Mouse (Mus musculus) liver, adult 2 months (tissue): Measurements from ENCODE around the gene Tex9. TPM values are rescaled to one million over a fixed set of nuclear protein-coding genes. Genes with fewer than 3 reads are reported as not detected.
A peak's percentile ranks its signal among the peaks of the same experiment; 100 is the strongest.

Experiments used
- DNase-seq: peaks from one replicate; pipeline ENCODE4 v3.0.0-alpha.2; 2011; ENCODE audit warnings: low read depth, low spot score; ENCODE audit errors: extremely low read depth
- H3K27ac ChIP-seq: fragments of 200-500 bp; replicated peaks from 2 replicates; pipeline ENCODE4 v1.5.1; 2012; ENCODE audit warnings: low read depth, mild to moderate bottlenecking, control low read depth, inconsistent platforms, low read length; ENCODE audit not compliant: insufficient read depth
- H3K27me3 ChIP-seq: fragments of 200-500 bp; 2 replicates; pipeline ENCODE4 v1.6.1; 2012; ENCODE audit warnings: mild to moderate bottlenecking, moderate library complexity, low read length, inconsistent platforms; ENCODE audit not compliant: control insufficient read depth, insufficient read depth
- H3K36me3 ChIP-seq: fragments of 200-500 bp; 2 replicates; pipeline ENCODE4 v1.6.1; 2012; ENCODE audit warnings: low read length, inconsistent platforms; ENCODE audit not compliant: control insufficient read depth, insufficient read depth
- H3K4me1 ChIP-seq: fragments of 200-500 bp; 2 replicates; pipeline ENCODE4 v1.6.1; 2011; ENCODE audit warnings: low read length; ENCODE audit not compliant: control insufficient read depth, insufficient read depth
- H3K4me3 ChIP-seq: fragments of 200-500 bp; 2 replicates; pipeline ENCODE4 v1.5.1; 2011; ENCODE audit warnings: low read depth, mild to moderate bottlenecking, control low read depth, low read length, moderate library complexity; ENCODE audit not compliant: insufficient read depth
- H3K79me2 ChIP-seq: fragments of 200-500 bp; 2 replicates; pipeline ENCODE4 v1.6.1; 2012; ENCODE audit warnings: inconsistent platforms, mild to moderate bottlenecking, low read length, moderate library complexity; ENCODE audit not compliant: control insufficient read depth, insufficient read depth
- H3K9ac ChIP-seq: fragments of 200-500 bp; 2 replicates; pipeline ENCODE4 v1.6.1; 2012; ENCODE audit warnings: low read depth, mild to moderate bottlenecking, control low read depth, inconsistent platforms, low read length
- CTCF ChIP-seq: fragments of 200-500 bp; IDR thresholded peaks from 2 replicates; pipeline ENCODE4 v1.5.1; 2011; ENCODE audit warnings: low read depth, low read length, control low read depth
- POLR2A ChIP-seq: fragments of 200-500 bp; IDR thresholded peaks from 2 replicates; pipeline ENCODE4 v1.6.1; 2011; ENCODE audit warnings: low read length, control low read depth; ENCODE audit not compliant: insufficient read depth; ENCODE audit errors: extremely low read depth
- whole genome bisulfite sequencing: fragments of 180-500 bp; shearing (Covaris S2); methylation state at CpG from one replicate; pipeline ENCODE4 v1.1.7; 2018; 5-methylcytosine and 5-hydroxymethylcytosine counted together
- polyA plus RNA-seq: library from polyadenylated mRNA; depleted of rRNA; stranded (reverse); fragments of >200 nt; gene quantifications from 2 replicates; pipeline ENCODE4 v1.2.3, GENCODE M21; 2012
- total RNA-seq: library from RNA; depleted of rRNA; stranded (reverse); fragments of >200 nt; gene quantifications from 2 replicates; pipeline ENCODE4 v1.2.3, GENCODE M21; 2014

Tex9 gene
- total and polyA plus RNA-seq, 2 experiments: 0.35 to 1.8 TPM

- H3K27me3 ChIP-seq: no peaks in the 10 kb centered on the region
- H3K36me3 ChIP-seq: no peaks in the 10 kb centered on the region
- H3K4me3 ChIP-seq: no peak overlapping the region
- H3K27ac ChIP-seq: no peak overlapping the region
- H3K9ac ChIP-seq: no peak overlapping the region
- no peaks in the 10 kb centered on the region for H3K79me2 ChIP-seq
- no peaks in the 10 kb centered on the region for H3K4me1 ChIP-seq
- no peak for TF ChIP-seq CTCF
- no peak for TF ChIP-seq POLR2A
- WGBS: 97% methylated on average over 2 of the region's 2 CpGs
- no peak for DNase-seq
These were observed 1.5 kb upstream of the Tex9 start for GRCm38 (mm10) chr9:72493465-72493864.

GRCm38 (mm10) chr9:72491559-72492193 is 336 bp downstream of the Tex9 start:
- 0 out of 2 replicates have a peak overlapping the region, but pooled peaks have one; percentile 20 for H3K27ac ChIP-seq
- H3K79me2 ChIP-seq: no peaks in the 10 kb centered on the region
- H3K27me3 ChIP-seq: no peaks in the 10 kb centered on the region
- TF ChIP-seq POLR2A (no peak), CTCF (no peak)
- DNase-seq: peak; percentile 70
- H3K36me3 ChIP-seq: no peaks in the 10 kb centered on the region
- peak overlapping the region; percentile 70 for H3K9ac ChIP-seq
- H3K4me3 ChIP-seq: peak overlapping the region; percentile 83
- H3K4me1 ChIP-seq: no peaks in the 10 kb centered on the region
- WGBS: under 1% methylated on average over 32 of the region's 32 CpGs

- no peaks in the 10 kb centered on the region for H3K27me3 ChIP-seq
- 92% methylated on average over 5 of the region's 5 CpGs for WGBS
- no peaks in the 10 kb centered on the region for H3K4me1 ChIP-seq
- H3K36me3 ChIP-seq: no peaks in the 10 kb centered on the region
- H3K79me2 ChIP-seq: no peaks in the 10 kb centered on the region
- no peak overlapping the region for H3K27ac ChIP-seq
- no peak overlapping the region for H3K4me3 ChIP-seq
- DNase-seq: no peak
- no peak overlapping the region for H3K9ac ChIP-seq
- TF ChIP-seq CTCF (no peak), POLR2A (no peak)
These were observed 2.9 kb downstream of the Tex9 start for GRCm38 (mm10) chr9:72489131-72489530.

- no peak for TF ChIP-seq POLR2A
- TF ChIP-seq CTCF: no peak
- no peak for DNase-seq
- Histone ChIP-seq H3K4me1 (no peaks in the 10 kb centered on the region), H3K79me2 (no peaks in the 10 kb centered on the region), H3K4me3 (no peak overlapping the region), H3K27ac (no peak overlapping the region), H3K9ac (no peak overlapping the region), H3K27me3 (no peaks in the 10 kb centered on the region), H3K36me3 (no peaks in the 10 kb centered on the region)
These were observed 3.5 kb downstream of the Tex9 start for GRCm38 (mm10) chr9:72488523-72488922.

GRCm38 (mm10) chr9:72479276-72479675 is 12.7 kb downstream of the Tex9 start:
- no peak overlapping the region for H3K4me3 ChIP-seq
- DNase-seq: no peak
- WGBS: 90% methylated on average over 1 of the region's 1 CpGs
- H3K4me1 ChIP-seq: no peaks in the 10 kb centered on the region
- TF ChIP-seq CTCF (no peak), POLR2A (no peak)
- H3K27me3 ChIP-seq: no peaks in the 10 kb centered on the region
- H3K27ac ChIP-seq: no peak overlapping the region
- H3K9ac ChIP-seq: no peak overlapping the region
- no peaks in the 10 kb centered on the region for H3K79me2 ChIP-seq
- no peaks in the 10 kb centered on the region for H3K36me3 ChIP-seq

- TF ChIP-seq CTCF: no peak
- TF ChIP-seq POLR2A: no peak
- H3K9ac ChIP-seq: no peak overlapping the region
- no peaks in the 10 kb centered on the region for H3K4me1 ChIP-seq
- no peaks in the 10 kb centered on the region for H3K79me2 ChIP-seq
- H3K4me3 ChIP-seq: no peak overlapping the region
- 91% methylated on average over 6 of the region's 6 CpGs for WGBS
- H3K36me3 ChIP-seq: no peaks in the 10 kb centered on the region
- DNase-seq: no peak
- no peak overlapping the region for H3K27ac ChIP-seq
- H3K27me3 ChIP-seq: no peaks in the 10 kb centered on the region
These were observed 14.7 kb downstream of the Tex9 start for GRCm38 (mm10) chr9:72477306-72477705.
